Mouse (Mus musculus) CH12.LX (cell line): ENCODE results near the gene Chst15.

ENCODE experiments used
- CTCF ChIP-seq, 2 experiments: IDR thresholded peaks in 1 of 2; conservative IDR thresholded peaks in 1 of 2; 2 replicates each; pipeline ENCODE4 v1.5.1; 2011 to 2012; ENCODE audit warnings: low read depth in 2 of 2, low read length in 2 of 2, improper control_type of control experiment in 1 of 2, inconsistent platforms in 1 of 2, mild to moderate bottlenecking in 1 of 2, moderate library complexity in 1 of 2
- EP300 ChIP-seq: IDR thresholded peaks from 2 replicates; pipeline ENCODE4 v1.6.1; 2011; ENCODE audit warnings: low read length, improper control_type of control experiment
- HCFC1 ChIP-seq: IDR thresholded peaks from 2 replicates; pipeline ENCODE4 v1.6.1; 2012; ENCODE audit warnings: low read depth, mild to moderate bottlenecking, inconsistent platforms, low read length, improper control_type of control experiment
- KAT2A ChIP-seq: IDR thresholded peaks from 2 replicates; pipeline ENCODE4 v1.6.1; 2012; ENCODE audit warnings: low read length, improper control_type of control experiment, inconsistent platforms; ENCODE audit not compliant: insufficient replicate concordance
- NELFE ChIP-seq: IDR thresholded peaks from 2 replicates; pipeline ENCODE4 v1.6.1; 2011; ENCODE audit warnings: low read depth, low read length, improper control_type of control experiment
- POLR2A ChIP-seq: IDR thresholded peaks from 2 replicates; pipeline ENCODE4 v1.6.1; 2011; ENCODE audit warnings: low read depth, mild to moderate bottlenecking, improper control_type of control experiment, low read length
- UBTF ChIP-seq: IDR thresholded peaks from 2 replicates; pipeline ENCODE4 v1.6.1; 2012; ENCODE audit warnings: low read depth, mild to moderate bottlenecking, inconsistent platforms, low read length, improper control_type of control experiment, moderate library complexity
- ZC3H11A ChIP-seq: IDR thresholded peaks from 2 replicates; pipeline ENCODE4 v1.6.1; 2012; ENCODE audit warnings: low read depth, mild to moderate bottlenecking, inconsistent platforms, low read length, improper control_type of control experiment

- TF ChIP-seq CTCF (conservative IDR thresholded peaks at IDR 0.05 in 1 of 2, IDR thresholded peaks at IDR 0.05 in 1 of 2; ENCODE audit: low read depth in 2 of 2, low read length in 2 of 2) (no peak), ZC3H11A (no peak), HCFC1 (no peak), POLR2A (no peak), KAT2A (no peak), NELFE (no peak), EP300 (no peak), UBTF (no peak)
Measured at GRCm38 (mm10) chr7:132258817-132259216, 58.2 kb downstream of the Chst15 start.
